Mouse (Mus musculus) liver, embryonic 12.5 days (tissue): ENCODE results near the gene Usp36. TPM values are rescaled to one million over a fixed set of nuclear protein-coding genes. Genes with fewer than 3 reads are reported as not detected.

Experiments
- ATAC-seq: fragments of 200-750 bp; cut with Nextera tagmentation; 2 replicates; pipeline ENCODE4 v1.8.0; 2017; ENCODE audit warnings: moderate number of reproducible peaks, mild to moderate bottlenecking, moderate library complexity
- H3K27ac ChIP-seq: fragments of 300-500 bp; sonication (generic); 2 replicates; pipeline ENCODE4 v1.5.1; 2016; ENCODE audit warnings: mild to moderate bottlenecking
- H3K27me3 ChIP-seq: fragments of 300-500 bp; sonication (generic); replicated peaks from 2 replicates; pipeline ENCODE4 v1.6.1; 2016; ENCODE audit warnings: mild to moderate bottlenecking, moderate library complexity
- H3K36me3 ChIP-seq: fragments of 300-500 bp; sonication (generic); 2 replicates; pipeline ENCODE4 v1.6.1; 2016; ENCODE audit warnings: mild to moderate bottlenecking, moderate library complexity
- H3K4me1 ChIP-seq: fragments of 300-500 bp; sonication (generic); 2 replicates; pipeline ENCODE4 v1.6.1; 2016
- H3K4me2 ChIP-seq: fragments of 300-500 bp; sonication (generic); 2 replicates; pipeline ENCODE4 v1.6.1; 2016; ENCODE audit warnings: mild to moderate bottlenecking, moderate library complexity
- H3K4me3 ChIP-seq: fragments of 300-500 bp; sonication (generic); 2 replicates; pipeline ENCODE4 v1.5.1; 2016; ENCODE audit warnings: mild to moderate bottlenecking, moderate library complexity
- H3K9ac ChIP-seq: fragments of 300-500 bp; sonication (generic); 2 replicates; pipeline ENCODE4 v1.6.1; 2016; ENCODE audit warnings: mild to moderate bottlenecking, moderate library complexity
- H3K9me3 ChIP-seq: fragments of 300-500 bp; sonication (generic); replicated peaks from 2 replicates; pipeline ENCODE4 v1.6.1; 2016; ENCODE audit warnings: mild to moderate bottlenecking, moderate library complexity
- WGBS: fragments of 180-500 bp; shearing (Covaris S2); methylation state at CpG from one replicate; pipeline ENCODE4 v1.1.7; 2016; ENCODE audit not compliant: insufficient replicate concordance; 5-methylcytosine and 5-hydroxymethylcytosine counted together
- polyA plus RNA-seq: library from polyadenylated mRNA; unstranded; fragments of >200 nt; fragmentation: Nextera tagmentation; extraction: Ambion mirVana; gene quantifications from 2 replicates; pipeline ENCODE4 v1.2.1, GENCODE M21; 2016

The Usp36 gene
- polyA plus RNA-seq, 1 experiment from 2014 or later, result 14.3 TPM

DNA sequence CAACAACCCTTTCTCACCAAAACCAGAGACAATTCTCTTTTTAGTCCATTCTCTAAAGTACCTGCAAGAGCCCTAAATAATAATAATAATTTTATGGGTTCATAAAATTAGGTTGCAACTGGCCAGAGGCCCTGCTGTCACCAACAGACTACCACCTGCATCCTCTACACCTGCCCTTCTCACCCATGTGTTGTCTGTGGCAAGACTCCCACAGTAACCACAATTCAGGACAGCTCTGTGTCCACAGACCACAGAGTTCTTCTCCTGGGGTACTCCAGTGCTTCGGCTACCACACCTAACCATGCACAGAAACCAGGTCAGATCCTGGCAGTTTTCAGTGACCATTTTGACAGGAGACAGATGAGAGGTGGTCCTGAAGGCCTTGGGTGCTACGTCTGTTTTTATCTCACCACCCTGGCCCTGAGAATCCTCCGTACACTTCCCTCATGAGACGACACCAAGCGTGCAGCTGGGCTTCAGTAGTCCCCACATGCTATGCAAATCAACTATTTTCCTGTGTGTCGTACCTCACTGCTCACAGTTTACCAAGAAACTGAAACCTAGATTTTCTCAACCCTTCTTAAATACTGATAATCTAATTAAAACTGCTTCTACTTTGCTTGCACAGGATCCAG, 46.3 kb downstream of the Usp36 start:
- 44% methylated on average over 6 of the region's 6 CpGs for WGBS
- Histone ChIP-seq H3K4me1 (peaks cover 36% of the 10 kb centered on the region), H3K9ac (no peak overlapping the region), H3K27ac (no peak overlapping the region), H3K4me3 (no peak overlapping the region), H3K4me2 (no peak overlapping the region), H3K9me3 (no peaks in the 10 kb centered on the region), H3K36me3 (no peaks in the 10 kb centered on the region), H3K27me3 (peaks cover 16% of the 10 kb centered on the region)
- ATAC-seq, result no peak

DNA sequence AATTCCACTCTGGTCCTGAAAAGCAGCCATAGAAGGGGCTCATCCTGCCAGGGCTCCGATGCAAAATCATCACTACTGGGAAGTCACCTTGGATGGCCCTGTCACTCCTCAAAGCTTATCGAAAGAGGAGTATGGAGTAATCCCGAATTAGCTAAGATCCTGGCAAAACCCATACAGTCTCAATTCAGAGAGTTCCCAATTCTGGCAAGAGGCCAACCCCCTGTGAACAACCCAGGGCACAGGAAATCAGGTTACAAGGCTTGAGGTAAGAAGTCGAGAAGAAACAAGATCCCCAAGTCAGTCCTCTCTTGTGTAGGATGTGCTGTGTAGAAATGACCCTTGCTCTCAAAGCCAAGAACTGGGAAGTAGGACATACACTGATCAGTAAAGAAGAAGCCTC, 47.5 kb downstream of the Usp36 start:
- Histone ChIP-seq H3K27ac (no peak overlapping the region), H3K9ac (no peak overlapping the region), H3K9me3 (no peaks in the 10 kb centered on the region), H3K36me3 (no peaks in the 10 kb centered on the region), H3K4me1 (peaks cover 34% of the 10 kb centered on the region), H3K27me3 (peaks cover 12% of the 10 kb centered on the region), H3K4me3 (no peak overlapping the region), H3K4me2 (no peak overlapping the region)
- 70% methylated on average over 4 of the region's 4 CpGs for WGBS
- ATAC-seq, result no peak

DNA sequence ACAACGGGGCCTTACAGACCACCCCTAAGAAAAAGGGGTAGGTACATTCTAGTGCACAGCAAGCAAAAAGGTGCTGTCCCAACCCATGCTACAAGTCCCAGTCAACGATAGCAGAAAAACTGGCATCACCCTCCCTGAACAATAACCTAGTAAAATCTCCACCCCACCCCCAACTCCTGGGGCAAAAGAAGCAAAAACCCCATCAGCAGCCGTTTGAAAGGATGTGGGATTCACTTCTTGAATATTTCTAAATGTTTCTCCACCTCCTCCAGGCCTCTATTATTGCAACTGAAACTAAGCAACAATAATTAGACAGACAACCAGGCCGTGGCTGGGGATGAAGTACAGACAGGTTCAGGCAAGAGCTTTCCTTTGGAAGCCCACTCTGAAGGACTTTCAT, 49.7 kb downstream of the Usp36 start:
- no peaks in the 10 kb centered on the region for H3K27me3 ChIP-seq
- H3K4me2 ChIP-seq, result no peak overlapping the region
- H3K9me3 ChIP-seq, result no peaks in the 10 kb centered on the region
- H3K4me1 ChIP-seq, result peaks cover 34% of the 10 kb centered on the region
- H3K9ac ChIP-seq, result no peak overlapping the region
- H3K36me3 ChIP-seq, result no peaks in the 10 kb centered on the region
- no peak overlapping the region for H3K27ac ChIP-seq
- WGBS, result 67% methylated on average over 4 of the region's 4 CpGs
- ATAC-seq, result no peak
- H3K4me3 ChIP-seq, result no peak overlapping the region

DNA sequence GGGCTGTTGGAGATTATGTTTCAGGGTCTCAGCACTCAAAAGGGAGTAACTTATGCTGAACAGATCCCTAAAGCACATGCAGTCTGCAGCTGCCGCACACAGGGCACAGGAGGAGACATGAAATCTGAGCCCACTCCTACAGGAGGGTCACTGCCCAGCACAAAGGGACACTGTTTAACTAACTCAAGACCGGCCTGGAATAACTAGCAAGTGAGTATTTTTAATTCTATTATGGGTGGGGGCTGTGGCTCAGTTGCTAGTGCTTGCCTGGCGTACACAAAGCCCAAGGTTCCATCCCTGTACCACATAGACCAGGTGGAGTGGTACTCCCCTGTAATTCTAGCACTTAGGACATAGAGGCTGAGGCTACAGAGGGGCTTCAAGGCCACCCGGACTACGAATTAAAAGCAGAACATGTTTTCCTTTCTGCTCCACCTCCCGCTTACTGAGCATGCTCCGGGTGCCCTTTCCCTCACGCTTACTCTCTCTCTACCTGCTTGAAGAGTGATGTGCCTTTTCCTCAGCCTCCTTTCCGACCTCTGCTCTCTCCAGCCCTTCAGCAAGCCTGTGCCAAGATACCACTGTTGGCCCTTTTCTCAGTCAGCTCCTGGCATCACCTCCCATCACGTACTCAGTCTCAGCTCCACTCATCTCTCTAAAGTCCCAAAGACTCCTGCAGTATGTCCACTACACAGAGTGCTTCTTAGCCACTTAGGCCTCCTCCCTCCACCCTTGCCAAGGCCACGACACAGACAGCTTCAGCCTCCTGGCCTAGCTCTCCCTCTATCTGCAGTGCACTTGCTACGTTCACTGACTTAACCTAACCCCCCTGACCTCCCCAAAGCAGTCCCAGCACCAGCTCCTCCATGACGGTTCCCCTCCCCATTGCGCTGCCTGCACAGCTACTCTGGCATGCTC, 50.5 kb downstream of the Usp36 start:
- no peaks in the 10 kb centered on the region for H3K36me3 ChIP-seq
- H3K4me2 ChIP-seq, result no peak overlapping the region
- H3K27ac ChIP-seq, result no peak overlapping the region
- H3K9ac ChIP-seq, result no peak overlapping the region
- ATAC-seq, result no peak
- no peak overlapping the region for H3K4me3 ChIP-seq
- no peaks in the 10 kb centered on the region for H3K9me3 ChIP-seq
- peaks cover 38% of the 10 kb centered on the region for H3K4me1 ChIP-seq
- WGBS, result 59% methylated on average over 14 of the region's 14 CpGs
- H3K27me3 ChIP-seq, result no peaks in the 10 kb centered on the region

DNA sequence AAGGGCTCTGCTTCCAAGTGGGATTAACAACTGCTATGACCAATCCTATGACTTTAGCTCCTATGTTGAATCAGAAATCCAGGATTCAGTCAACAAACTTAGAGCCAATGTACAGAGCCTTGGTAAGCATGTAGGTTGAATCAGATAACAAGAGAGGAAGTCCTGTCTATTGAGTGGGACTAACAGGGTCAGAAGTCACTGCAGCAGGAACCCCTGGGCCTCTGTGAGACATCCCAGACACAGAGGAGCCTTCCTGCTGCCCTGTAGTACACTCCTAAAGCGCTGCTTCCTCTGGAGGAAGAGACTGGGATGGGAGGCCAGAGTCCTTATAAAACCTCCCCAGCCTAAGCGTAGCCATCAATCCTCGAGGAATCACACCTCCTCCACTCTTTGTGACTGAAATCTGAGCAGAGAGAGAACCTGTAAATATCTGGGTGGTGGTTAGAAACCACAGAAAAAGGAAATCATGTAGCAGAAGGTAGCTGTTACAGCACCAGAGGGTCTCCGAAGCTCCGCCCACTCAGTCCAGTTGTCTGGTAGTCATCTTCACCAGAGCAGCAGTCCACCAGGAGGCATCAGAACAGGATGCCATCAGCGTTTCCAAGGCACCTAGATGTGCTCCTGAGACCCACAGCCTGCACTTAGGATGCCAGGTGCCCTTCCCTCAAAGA, 53.4 kb downstream of the Usp36 start:
- no peak overlapping the region for H3K9ac ChIP-seq
- peak; percentile 52; the same call in 1 of the 2 replicates for ATAC-seq
- H3K4me3 ChIP-seq, result no peak overlapping the region
- H3K27ac ChIP-seq, result peak overlapping the region; percentile 36; the same call in 1 of the 2 replicates
- no peaks in the 10 kb centered on the region for H3K36me3 ChIP-seq
- peaks cover 49% of the 10 kb centered on the region for H3K4me1 ChIP-seq
- no peak overlapping the region for H3K4me2 ChIP-seq
- 22% methylated on average over 6 of the region's 6 CpGs for WGBS
- H3K9me3 ChIP-seq, result no peaks in the 10 kb centered on the region
- H3K27me3 ChIP-seq, result no peaks in the 10 kb centered on the region

DNA sequence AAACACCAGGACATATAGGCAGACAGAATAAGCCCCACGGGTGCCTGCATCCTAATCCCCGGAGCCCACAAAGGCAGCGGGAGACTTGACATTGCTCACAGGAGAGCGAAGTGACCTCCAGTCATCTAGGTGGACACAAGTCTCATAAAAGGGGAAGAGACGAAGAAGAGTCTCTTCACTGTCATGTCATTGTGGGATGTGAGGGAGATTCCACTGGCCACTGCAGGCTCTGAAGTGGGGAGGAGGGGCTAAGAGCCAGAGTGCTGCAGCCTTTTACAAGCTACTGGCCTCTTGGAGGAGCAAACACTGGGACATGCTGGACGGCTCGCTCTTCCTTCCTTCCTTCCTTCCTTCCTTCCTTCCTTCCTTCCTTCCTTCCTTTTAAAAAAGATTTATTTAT, 55.1 kb downstream of the Usp36 start:
- WGBS, result 57% methylated on average over 7 of the region's 7 CpGs
- Histone ChIP-seq H3K27ac (no peak overlapping the region), H3K4me3 (no peak overlapping the region), H3K9ac (no peak overlapping the region), H3K9me3 (no peaks in the 10 kb centered on the region), H3K27me3 (no peaks in the 10 kb centered on the region), H3K4me2 (no peak overlapping the region), H3K4me1 (peaks cover 50% of the 10 kb centered on the region), H3K36me3 (no peaks in the 10 kb centered on the region)
- no peak for ATAC-seq

DNA sequence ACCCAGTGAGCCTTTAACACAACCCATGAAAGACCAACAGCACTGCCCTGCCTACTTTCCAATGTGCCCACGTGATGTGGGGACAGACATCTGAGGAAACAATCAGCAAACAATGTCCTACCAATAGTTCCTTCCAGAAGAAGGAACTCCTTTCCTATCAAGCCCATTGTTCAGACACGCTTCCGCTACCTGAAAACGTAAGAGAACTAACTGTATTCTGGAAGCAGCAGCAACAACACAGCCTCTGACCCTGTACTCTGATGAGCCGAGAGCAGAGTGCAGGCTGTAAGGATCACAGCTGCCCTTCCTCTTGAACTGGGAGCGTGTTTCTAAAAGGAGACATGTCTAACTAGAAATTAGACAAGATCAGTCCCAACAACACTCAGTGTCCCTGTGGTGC, 55.5 kb downstream of the Usp36 start:
- 43% methylated on average over 6 of the region's 6 CpGs for WGBS
- Histone ChIP-seq H3K4me2 (no peak overlapping the region), H3K4me3 (no peak overlapping the region), H3K27ac (no peak overlapping the region), H3K36me3 (no peaks in the 10 kb centered on the region), H3K27me3 (no peaks in the 10 kb centered on the region), H3K9ac (no peak overlapping the region), H3K4me1 (peaks cover 47% of the 10 kb centered on the region), H3K9me3 (no peaks in the 10 kb centered on the region)
- no peak for ATAC-seq

DNA sequence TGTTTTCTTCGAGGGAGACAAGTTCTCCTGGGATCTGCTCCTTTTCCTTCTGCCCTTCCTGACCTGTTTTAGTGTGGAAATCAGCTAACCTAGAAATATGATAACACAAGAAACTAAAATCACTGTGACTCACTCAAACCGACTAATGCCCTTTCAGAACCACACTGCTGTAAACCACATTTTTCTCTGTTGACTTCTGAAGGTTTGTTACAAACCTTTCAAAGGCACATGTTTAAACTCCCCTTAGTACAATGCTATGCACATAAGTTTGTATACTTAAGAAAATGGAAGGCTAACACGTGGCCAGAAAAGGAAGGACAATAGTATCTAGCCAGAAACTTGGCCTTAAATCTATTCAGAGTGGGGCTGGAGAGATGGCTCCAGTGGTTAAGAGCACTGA, 56.1 kb downstream of the Usp36 start:
- Histone ChIP-seq H3K4me3 (no peak overlapping the region), H3K36me3 (no peaks in the 10 kb centered on the region), H3K27ac (no peak overlapping the region), H3K4me1 (peaks cover 42% of the 10 kb centered on the region), H3K9me3 (no peaks in the 10 kb centered on the region), H3K4me2 (no peak overlapping the region), H3K27me3 (no peaks in the 10 kb centered on the region), H3K9ac (no peak overlapping the region)
- ATAC-seq, result no peak
- 55% methylated on average over 3 of the region's 3 CpGs for WGBS

DNA sequence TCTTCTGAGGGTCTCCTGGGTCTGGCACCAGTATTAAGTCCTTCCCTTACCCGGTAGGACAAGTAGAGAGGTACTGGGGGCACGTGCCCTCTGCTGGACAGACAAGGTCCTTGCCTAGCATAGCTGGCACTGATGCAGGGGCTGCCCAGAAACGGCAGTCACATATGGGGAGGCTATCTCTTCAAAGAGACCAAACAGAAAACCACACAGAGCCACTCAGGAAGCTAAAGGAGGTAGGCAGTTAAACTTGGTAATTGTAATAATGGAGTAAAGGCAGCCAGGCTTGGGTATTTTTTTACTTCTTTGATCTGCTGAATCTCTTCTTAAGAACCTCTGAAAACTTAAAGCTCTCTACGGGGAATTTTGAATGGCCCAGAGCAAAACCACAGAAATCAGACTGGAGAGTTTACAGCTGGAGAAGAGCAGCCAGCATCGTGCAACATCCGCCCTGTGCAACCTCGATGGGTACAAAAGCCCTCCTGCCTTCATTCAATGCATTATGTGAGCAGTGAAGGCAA, 57.7 kb downstream of the Usp36 start:
- H3K9ac ChIP-seq, result no peak overlapping the region
- no peak overlapping the region for H3K27ac ChIP-seq
- 0 out of 2 replicates have a peak overlapping the region, but pooled peaks have one; percentile 2 for H3K4me2 ChIP-seq
- 29% methylated on average over 7 of the region's 7 CpGs for WGBS
- no peak overlapping the region for H3K4me3 ChIP-seq
- no peaks in the 10 kb centered on the region for H3K9me3 ChIP-seq
- H3K4me1 ChIP-seq, result peaks cover 46% of the 10 kb centered on the region
- no peaks in the 10 kb centered on the region for H3K27me3 ChIP-seq
- no peak for ATAC-seq
- no peaks in the 10 kb centered on the region for H3K36me3 ChIP-seq

DNA sequence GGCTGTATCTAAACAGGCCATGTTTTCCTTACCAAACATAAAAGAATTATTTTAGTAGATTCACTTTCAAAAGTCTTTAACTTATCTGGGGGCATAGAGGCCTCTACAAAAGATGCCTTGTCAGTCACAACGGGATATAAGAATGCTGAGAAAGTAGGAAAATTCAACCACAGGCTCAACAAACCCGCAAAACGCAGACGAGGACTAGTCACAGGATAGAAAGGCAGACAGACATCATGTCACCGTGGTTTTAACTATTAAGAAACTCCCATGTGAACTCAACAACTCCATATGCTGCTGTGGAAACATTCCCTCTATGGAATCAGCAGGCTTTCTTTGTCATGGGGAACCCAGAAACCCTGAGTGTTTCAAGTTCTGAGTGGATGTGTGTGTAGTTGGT, 60.1 kb downstream of the Usp36 start:
- no peaks in the 10 kb centered on the region for H3K9me3 ChIP-seq
- no peak overlapping the region for H3K4me3 ChIP-seq
- no peak overlapping the region for H3K4me2 ChIP-seq
- no peak overlapping the region for H3K9ac ChIP-seq
- WGBS, result 62% methylated on average over 5 of the region's 5 CpGs
- ATAC-seq, result no peak
- H3K27ac ChIP-seq, result no peak overlapping the region
- no peaks in the 10 kb centered on the region for H3K27me3 ChIP-seq
- H3K4me1 ChIP-seq, result peaks cover 47% of the 10 kb centered on the region
- no peaks in the 10 kb centered on the region for H3K36me3 ChIP-seq

DNA sequence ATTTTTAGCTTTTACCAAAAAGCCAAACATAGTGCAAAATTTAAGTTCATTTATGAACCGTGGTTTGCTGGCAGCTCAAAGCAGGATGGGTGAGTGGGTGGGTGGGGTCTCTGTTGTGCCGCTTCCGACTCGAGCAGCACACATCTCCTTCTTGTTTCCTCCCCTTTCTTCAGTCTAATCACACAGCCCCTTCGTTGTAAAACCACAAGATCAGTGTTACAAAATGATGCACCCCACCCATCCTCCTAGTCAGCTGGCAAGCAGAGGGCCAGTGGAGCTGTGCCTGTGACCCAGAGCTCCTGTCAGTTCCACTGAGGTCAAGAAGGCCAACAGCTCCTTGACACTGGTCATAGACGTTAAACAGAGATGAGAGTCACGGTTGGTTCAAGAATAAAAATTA, 62.4 kb downstream of the Usp36 start:
- ATAC-seq, result no peak
- Histone ChIP-seq H3K4me2 (no peak overlapping the region), H3K9ac (no peak overlapping the region), H3K27ac (no peak overlapping the region), H3K4me1 (peaks cover 42% of the 10 kb centered on the region), H3K27me3 (no peaks in the 10 kb centered on the region), H3K9me3 (no peaks in the 10 kb centered on the region), H3K4me3 (no peak overlapping the region), H3K36me3 (no peaks in the 10 kb centered on the region)
- 23% methylated on average over 7 of the region's 7 CpGs for WGBS

DNA sequence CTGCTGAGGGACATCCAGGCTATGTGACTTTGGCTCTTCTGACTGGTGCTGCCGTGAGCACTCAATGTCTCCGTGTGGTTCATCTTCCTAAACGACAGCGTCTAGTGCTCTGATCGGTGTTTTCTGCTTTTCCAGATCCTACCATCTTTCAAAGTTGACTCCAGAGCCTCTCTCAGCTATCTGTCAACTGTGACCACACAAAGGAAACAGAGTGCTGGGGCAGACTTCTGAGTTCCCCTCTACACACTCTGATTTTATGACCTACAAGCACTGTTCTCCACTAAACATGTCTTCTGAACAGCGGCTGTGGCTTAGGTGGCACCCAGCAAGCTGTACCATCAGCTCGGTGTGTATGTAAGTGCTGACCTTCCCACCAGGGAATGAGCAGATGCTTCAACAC, 63.2 kb downstream of the Usp36 start:
- Histone ChIP-seq H3K4me3 (no peak overlapping the region), H3K4me2 (no peak overlapping the region), H3K27ac (no peak overlapping the region), H3K9ac (no peak overlapping the region), H3K27me3 (no peaks in the 10 kb centered on the region), H3K4me1 (peaks cover 39% of the 10 kb centered on the region), H3K36me3 (no peaks in the 10 kb centered on the region), H3K9me3 (no peaks in the 10 kb centered on the region)
- no peak for ATAC-seq
- 44% methylated on average over 7 of the region's 7 CpGs for WGBS
